ENCODE assay signal across 8 mouse cellular contexts in the genomic region with DNA sequence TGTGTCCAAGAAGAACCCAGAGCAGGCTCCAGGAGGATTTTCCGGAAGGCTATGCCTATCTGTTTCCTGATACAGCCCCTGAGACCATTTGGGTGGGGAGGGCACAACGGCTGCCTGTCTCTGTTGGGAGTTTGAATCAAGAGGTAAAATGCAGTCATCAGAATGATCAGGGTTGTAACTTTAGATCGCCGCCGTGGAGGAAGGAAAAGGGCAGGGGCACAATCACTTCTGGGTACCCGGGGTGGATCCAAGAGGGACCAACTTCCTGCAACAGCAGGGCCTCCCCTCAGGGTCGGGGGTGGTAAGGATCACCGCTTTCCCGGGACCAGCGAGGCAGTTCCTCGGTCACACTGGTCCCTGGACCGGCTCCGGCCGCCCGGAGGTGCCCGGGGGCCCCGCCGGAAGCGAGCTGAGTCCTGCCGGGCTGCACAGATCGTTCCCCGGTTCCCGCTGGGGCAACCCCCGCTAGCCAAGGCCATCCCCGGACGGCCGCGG. TPM values are rescaled to one million over a fixed set of nuclear protein-coding genes. Genes with fewer than 3 reads are reported as not detected.
A peak's percentile ranks its signal among the peaks of the same experiment; 100 is the strongest.
DNase-seq lines count a peak whose midpoint lies in the region; ATAC-seq and TF ChIP-seq lines count a peak whose summit lies in the region.

No protein-coding gene starts in this region.

- no peaks in the 10 kb centered on the region for H3K36me3 ChIP-seq in hindbrain, embryonic 13.5 days
- H3K36me3 ChIP-seq in midbrain, embryonic 10.5 days: 0 out of 2 replicates have a peak, but pooled peaks cover 3% of the 10 kb centered on the region

- H3K4me3 ChIP-seq in bone marrow macrophage, adult 2 months (ENCODE audit: insufficient read depth, low read length): peak overlapping the region; percentile 78
- peak overlapping the region; percentile 90 for H3K4me3 ChIP-seq in hindbrain, embryonic 13.5 days
- peak overlapping the region; percentile 94 for H3K4me3 ChIP-seq in midbrain, embryonic 10.5 days

- under 1% methylated on average over 28 of the region's 28 CpGs for WGBS in hindbrain, embryonic 13.5 days
- under 1% methylated on average over 28 of the region's 28 CpGs for WGBS in midbrain, embryonic 10.5 days

- no peaks in the 10 kb centered on the region for H3K27me3 ChIP-seq in hindbrain, embryonic 13.5 days
- 0 out of 2 replicates have a peak, but pooled peaks cover 2% of the 10 kb centered on the region for H3K27me3 ChIP-seq in midbrain, embryonic 10.5 days (ENCODE audit: low read depth, poor library complexity, severe bottlenecking)

- H3K4me2 ChIP-seq in hindbrain, embryonic 13.5 days: peak overlapping the region; percentile 83

- peak overlapping the region; percentile 97 for H3K9ac ChIP-seq in hindbrain, embryonic 13.5 days

- peak; percentile 81 for ATAC-seq in hindbrain, embryonic 13.5 days (ENCODE audit: low FRiP score)

- TF ChIP-seq POLR2A in bone marrow macrophage, adult 2 months (IDR thresholded peaks at IDR 0.05; ENCODE audit: borderline replicate concordance, low read depth, low read length): no peak

- DNase-seq in kidney, postnatal 14 days: peak; percentile 42
- DNase-seq in kidney, adult 8-10 months: no peak
- no peak for DNase-seq in midbrain, embryonic 10.5 days (ENCODE audit: low spot score)
- no peak for DNase-seq in adrenal gland, postnatal 36 days
- DNase-seq in urinary bladder, adult 18-20 months (ENCODE audit: low spot score in 2 of 2): no peak
- DNase-seq in T-cell, adult 2 months (ENCODE audit: low spot score): no peak

- H3K9me3 ChIP-seq in hindbrain, embryonic 13.5 days: no peaks in the 10 kb centered on the region
- no peaks in the 10 kb centered on the region for H3K9me3 ChIP-seq in midbrain, embryonic 10.5 days (replicated peaks)

- no peak for TF ChIP-seq CTCF in bone marrow macrophage, adult 2 months (IDR thresholded peaks at IDR 0.05; ENCODE audit: low read depth, low read length)

- H3K27ac ChIP-seq in bone marrow macrophage, adult 2 months (ENCODE audit: insufficient read depth, low read depth, low read length): peak overlapping the region; percentile 41
- H3K27ac ChIP-seq in hindbrain, embryonic 13.5 days: peak overlapping the region; percentile 93
- peak overlapping the region; percentile 95 for H3K27ac ChIP-seq in midbrain, embryonic 10.5 days (replicated peaks)

- H3K4me1 ChIP-seq in bone marrow macrophage, adult 2 months (ENCODE audit: control insufficient read depth, insufficient read depth, low read length): peaks cover 13% of the 10 kb centered on the region
- H3K4me1 ChIP-seq in hindbrain, embryonic 13.5 days (replicated peaks): peaks cover 15% of the 10 kb centered on the region
- peaks cover 19% of the 10 kb centered on the region for H3K4me1 ChIP-seq in midbrain, embryonic 10.5 days

RNA-seq across cellular contexts. Expression of a gene that starts 2.0 kb away (rescaled TPM):
- 37.4 and 39.9 TPM in 2 replicates for polyA plus RNA-seq in bone marrow macrophage, adult 2 months (2012; ENCODE audit: insufficient read depth, insufficient read length, missing spikeins)
- polyA plus RNA-seq in hindbrain, embryonic 13.5 days (2015; fragmentation: Nextera tagmentation; extraction: Ambion mirVana): 132 and 138 TPM in 2 replicates
- polyA plus RNA-seq in midbrain, embryonic 10.5 days (2016; fragmentation: Nextera tagmentation; extraction: Ambion mirVana): 147 and 150 TPM in 2 replicates
- total RNA-seq in adrenal gland, postnatal 36 days (2021): 10 to 100 TPM; 87.8 to 98.7 TPM

Comparison
In these comparisons a context has a peak if more than half of its experiments do, and no peak if none do; other contexts are left out.
1. H3K27ac ChIP-seq: peak in every context shown above with its lines; median percentile 95 in midbrain, embryonic 10.5 days; 93 in hindbrain, embryonic 13.5 days; 41 in bone marrow macrophage, adult 2 months.